Comparison of ENCODE assay signal across 10 mouse cellular contexts in the genomic region with DNA sequence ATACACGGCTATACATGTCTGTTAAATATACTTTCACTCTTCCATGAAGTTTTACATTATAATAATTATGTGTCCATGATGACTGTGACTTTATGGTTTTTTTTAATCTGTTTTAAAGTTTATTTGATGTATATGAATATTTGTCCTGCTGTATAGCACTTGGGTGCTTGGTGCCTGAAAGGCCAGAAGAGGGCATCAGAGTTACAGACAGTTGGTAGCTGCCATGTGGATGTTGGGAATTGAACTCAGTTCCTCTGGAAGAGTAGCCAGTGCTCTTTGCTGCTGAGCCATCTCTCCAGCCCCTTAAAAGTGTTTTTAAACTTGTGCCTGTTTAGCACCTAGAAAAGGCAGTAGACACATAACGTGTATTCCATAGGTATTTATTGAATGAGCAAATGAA. TPM values are rescaled to one million over a fixed set of nuclear protein-coding genes. Genes with fewer than 3 reads are reported as not detected.
A peak's percentile ranks its signal among the peaks of the same experiment; 100 is the strongest.
DNase-seq lines count a peak whose midpoint lies in the region; ATAC-seq and TF ChIP-seq lines count a peak whose summit lies in the region.
"Had no signal": no experiment of that assay in that cellular context is flagged by ENCODE, and none has a peak within 500 bp of the region (broad histone marks: within the 10 kb centered on the region; RNA-seq: fewer than 3 reads in every experiment).

No protein-coding gene starts in this region.

- intact Hi-C loops in left cerebral cortex, postnatal 25 days (cut with DNase I), result loop anchor here (2.0 to 5.0 kb wide), 2 partner anchors 96 to 122 kb away; no protein-coding TSS in a partner anchor

- peak; percentile 61 for DNase-seq in embryo, embryonic 10 days (ENCODE audit: low spot score)
- DNase-seq in embryo, embryonic 9.5 days (ENCODE audit: extremely low spot score), result no peak
- DNase-seq in liver, adult 2 months (ENCODE audit: extremely low read depth, low read depth, low spot score), result peak; percentile 35
- DNase-seq in Patski (ENCODE audit: low read depth, low spot score), result no peak
- DNase-seq in lung, embryonic 14.5 days, result peak; percentile 64
- no peak for DNase-seq in left cerebral cortex, adult 11 months (ENCODE audit: low spot score)
- DNase-seq in left cerebral cortex, postnatal 25 days (ENCODE audit: low spot score in 2 of 2), result no peak

- no peak overlapping the region for H3K9ac ChIP-seq in liver, adult 2 months (ENCODE audit: low read depth, low read length)
- H3K9ac ChIP-seq in liver, embryonic 12.5 days, result no peak overlapping the region
- H3K9ac ChIP-seq in lung, embryonic 14.5 days, result no peak overlapping the region
- H3K9ac ChIP-seq: heart, embryonic 15.5 days; limb, embryonic 12.5 days had no signal

- H3K4me1 ChIP-seq in liver, adult 2 months (ENCODE audit: control insufficient read depth, insufficient read depth, low read length), result no peaks in the 10 kb centered on the region
- H3K4me1 ChIP-seq in liver, embryonic 12.5 days, result no peaks in the 10 kb centered on the region
- no peaks in the 10 kb centered on the region for H3K4me1 ChIP-seq in lung, embryonic 14.5 days (ENCODE audit: insufficient read depth)
- H3K4me1 ChIP-seq: limb, embryonic 12.5 days had no signal

- H3K4me2 ChIP-seq in liver, embryonic 12.5 days, result no peak overlapping the region
- no peak overlapping the region for H3K4me2 ChIP-seq in lung, embryonic 14.5 days
- H3K4me2 ChIP-seq: heart, embryonic 15.5 days; limb, embryonic 12.5 days had no signal

- TF ChIP-seq POLR2A in liver, adult 2 months (IDR thresholded peaks at IDR 0.05; ENCODE audit: extremely low read depth, insufficient read depth, low read length), result no peak

- no peaks in the 10 kb centered on the region for H3K36me3 ChIP-seq in liver, adult 2 months (ENCODE audit: control insufficient read depth, insufficient read depth, low read length)
- H3K36me3 ChIP-seq in liver, embryonic 12.5 days, result no peaks in the 10 kb centered on the region
- H3K36me3 ChIP-seq in lung, embryonic 14.5 days (ENCODE audit: insufficient read depth), result no peaks in the 10 kb centered on the region
- H3K36me3 ChIP-seq: heart, embryonic 15.5 days; limb, embryonic 12.5 days had no signal

- no peak overlapping the region for H3K27ac ChIP-seq in liver, adult 2 months (replicated peaks; ENCODE audit: insufficient read depth, low read depth, low read length)
- no peak overlapping the region for H3K27ac ChIP-seq in liver, embryonic 12.5 days
- H3K27ac ChIP-seq in lung, embryonic 14.5 days (ENCODE audit: low read depth), result no peak overlapping the region
- H3K27ac ChIP-seq: heart, embryonic 15.5 days; limb, embryonic 12.5 days had no signal

- H3K79me2 ChIP-seq in liver, adult 2 months (ENCODE audit: control insufficient read depth, insufficient read depth, low read length), result no peaks in the 10 kb centered on the region

- TF ChIP-seq CTCF in liver, adult 2 months (IDR thresholded peaks at IDR 0.05; ENCODE audit: low read depth, low read length), result peak; percentile 55; the same call in 1 of the 2 replicates
- peak; percentile 87 for TF ChIP-seq CTCF in Patski (IDR thresholded peaks at IDR 0.05)
- peak; percentile 70 for TF ChIP-seq CTCF in lung, embryonic 14.5 days (IDR thresholded peaks at IDR 0.05; ENCODE audit: low read depth)

- H3K4me3 ChIP-seq in liver, adult 2 months (ENCODE audit: insufficient read depth, low read depth, low read length), result no peak overlapping the region
- H3K4me3 ChIP-seq in liver, embryonic 12.5 days, result no peak overlapping the region
- no peak overlapping the region for H3K4me3 ChIP-seq in lung, embryonic 14.5 days (ENCODE audit: low read depth, low read length)
- H3K4me3 ChIP-seq: heart, embryonic 15.5 days; limb, embryonic 12.5 days had no signal

- in situ Hi-C loops in Patski (cut with MboI; ENCODE audit: low pct_unique_long_range_greater_than_20kb), result loop anchor here (5.0 kb wide), 1 partner anchor 91 kb away; no protein-coding TSS in a partner anchor

- no peak for ATAC-seq in liver, embryonic 12.5 days
- ATAC-seq in Patski, result no peak
- ATAC-seq in lung, embryonic 14.5 days (ENCODE audit: insufficient read depth), result no peak

- 71% methylated on average over 2 of the region's 2 CpGs for WGBS in liver, adult 2 months
- WGBS in liver, embryonic 12.5 days (ENCODE audit: insufficient replicate concordance), result 57% methylated on average over 2 of the region's 2 CpGs
- WGBS in lung, embryonic 14.5 days, result 66% methylated on average over 2 of the region's 2 CpGs

- POLR2A ChIA-PET in Patski (lab: Charles Lee), result no interaction called here

- no peaks in the 10 kb centered on the region for H3K27me3 ChIP-seq in liver, adult 2 months (ENCODE audit: control insufficient read depth, insufficient read depth, low read length)
- no peaks in the 10 kb centered on the region for H3K27me3 ChIP-seq in liver, embryonic 12.5 days (replicated peaks)
- H3K27me3 ChIP-seq in Patski, result no peaks in the 10 kb centered on the region
- H3K27me3 ChIP-seq in lung, embryonic 14.5 days (ENCODE audit: insufficient read depth, low read length), result no peaks in the 10 kb centered on the region
- H3K27me3 ChIP-seq: heart, embryonic 15.5 days; limb, embryonic 12.5 days had no signal

- no peaks in the 10 kb centered on the region for H3K9me3 ChIP-seq in liver, embryonic 12.5 days (replicated peaks)
- H3K9me3 ChIP-seq in lung, embryonic 14.5 days (ENCODE audit: low read depth, low read length), result no peaks in the 10 kb centered on the region
- H3K9me3 ChIP-seq: heart, embryonic 15.5 days; limb, embryonic 12.5 days had no signal

- CTCF ChIA-PET in Patski (lab: Charles Lee), result interaction anchor here (0.9 to 4.6 kb wide), 6 partner anchors 58 to 395 kb away, joined by 3 to 19 read pairs (median 4); no protein-coding TSS in a partner anchor

RNA-seq across cellular contexts. Expression of a gene that starts 21.4 kb away (rescaled TPM):
- 31.3 and 43.0 TPM in 2 replicates for total RNA-seq in liver, adult 2 months (2014; rRNA removed)
- polyA plus RNA-seq in liver, adult 2 months (2012; rRNA removed), result 8.1 and 12.0 TPM in 2 replicates
- polyA plus RNA-seq in liver, embryonic 12.5 days (2016; fragmentation: Nextera tagmentation; extraction: Ambion mirVana), result 11.2 and 11.3 TPM in 2 replicates
- 86.9 TPM for polyA plus RNA-seq in Patski (2021)
- polyA plus RNA-seq in lung, embryonic 14.5 days (2014; fragmentation: Nextera tagmentation; extraction: Ambion mirVana), result 59.4 and 68.4 TPM in 2 replicates
- 10 to 100 TPM; 18.6 to 22.0 TPM for total RNA-seq in left cerebral cortex, postnatal 25 days (2021)

Comparison
In these comparisons a context has a peak if more than half of its experiments do, and no peak if none do; other contexts are left out.
1. DNase-seq: peak in embryo, embryonic 10 days (single experiment), liver, adult 2 months (single experiment) and lung, embryonic 14.5 days (single experiment); none in embryo, embryonic 9.5 days (single experiment), Patski (single experiment), left cerebral cortex, adult 11 months (single experiment) and left cerebral cortex, postnatal 25 days (0 of 2).
2. Peak in every context shown above with its lines, with median percentiles within 50 percentile points of each other: CTCF ChIP-seq.